Mouse (Mus musculus) neutrophil, adult 5-6 weeks (primary cell): Measurements from ENCODE around the gene Kcnk13. TPM values are rescaled to one million over a fixed set of nuclear protein-coding genes. Genes with fewer than 3 reads are reported as not detected.

Experiments used
- ATAC-seq: fragments of 151-379, 151-347 bp; 2 replicates; pipeline ENCODE4 v1.8.0; 2017; ENCODE audit warnings: mild to moderate bottlenecking, moderate TSS enrichment; ENCODE audit not compliant: insufficient number of reproducible peaks, poor library complexity, low FRiP score, severe bottlenecking; ENCODE audit errors: extremely low read depth
- total RNA-seq: library from RNA; stranded (forward); fragments of 200-1000 nt; gene quantifications from 2 replicates; pipeline ENCODE4 v1.2.3, GENCODE M21; 2017

The Kcnk13 gene
- total RNA-seq, 1 experiment from 2014 or later: 0.58 TPM

DNA sequence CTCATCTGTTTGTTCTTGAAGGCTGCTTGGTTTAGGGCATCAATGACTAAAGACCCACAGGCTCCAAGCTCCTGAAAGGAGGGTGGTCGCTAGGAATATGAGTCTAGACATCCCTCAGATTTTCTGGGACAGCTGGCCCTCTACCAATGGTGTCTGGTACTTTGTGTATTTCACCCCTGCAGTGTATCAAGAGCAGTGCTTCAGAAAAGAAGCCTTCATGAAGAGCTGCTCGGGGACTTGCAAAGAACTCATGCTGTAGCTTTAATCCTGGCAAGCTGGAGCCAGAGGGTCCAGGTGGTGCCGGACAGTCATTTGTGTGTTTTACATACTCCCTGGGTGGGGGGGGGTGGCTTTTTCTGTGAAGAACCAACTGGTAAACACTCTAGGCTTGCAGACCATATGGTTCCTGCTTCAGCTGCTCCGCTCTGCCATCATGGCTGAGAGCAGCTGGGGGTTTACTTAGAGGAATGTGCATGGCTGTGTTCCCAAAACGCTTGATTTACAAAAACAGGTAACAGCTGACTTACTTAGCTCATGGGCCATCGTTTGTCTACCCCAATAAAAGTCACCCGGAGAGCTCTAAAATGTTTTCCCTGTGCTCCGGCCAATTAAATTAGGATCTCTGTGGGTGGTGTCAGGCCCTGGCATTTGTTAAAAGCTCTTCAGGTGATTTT lies 38.8 kb downstream of the Kcnk13 start:
- no peak for ATAC-seq

DNA sequence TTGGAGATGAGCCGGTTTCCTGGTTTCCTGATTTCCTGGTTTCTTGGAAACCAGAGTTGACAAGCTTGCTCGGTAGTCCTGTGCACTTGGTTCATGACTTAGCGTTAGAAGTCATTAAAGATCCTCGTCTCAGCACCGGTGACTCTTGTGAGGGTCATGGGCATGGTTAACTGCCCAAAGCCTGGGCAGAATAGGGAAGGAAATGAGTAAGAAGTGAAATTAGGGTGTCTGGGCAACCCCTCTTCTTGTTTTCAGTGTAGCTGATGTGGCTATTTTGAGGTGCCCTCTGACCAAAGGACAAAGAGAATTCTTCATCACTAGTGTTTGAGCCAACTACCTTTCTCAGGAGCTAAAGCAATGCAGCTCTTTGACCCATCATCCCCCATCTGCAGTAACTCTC lies 41.0 kb downstream of the Kcnk13 start:
- ATAC-seq: peak; percentile 85

DNA sequence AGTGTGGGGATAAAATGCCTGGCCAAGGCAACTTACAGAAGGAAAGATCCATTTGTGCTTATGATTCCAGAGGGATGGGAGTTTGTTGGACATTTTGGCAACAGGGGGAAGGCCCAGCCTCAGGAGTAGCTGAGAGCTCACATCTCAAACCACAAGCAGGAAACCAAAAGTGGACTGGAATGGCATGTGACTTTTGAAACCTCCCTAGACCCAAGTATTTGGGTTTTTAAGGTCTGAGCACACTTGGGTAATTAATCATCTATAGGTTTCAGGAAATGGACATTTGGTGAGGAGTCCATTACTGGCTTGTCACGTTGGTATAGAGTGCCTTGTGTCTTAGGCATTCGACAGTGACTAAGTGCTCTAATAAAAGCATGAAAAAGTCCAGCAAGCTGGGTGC lies 42.4 kb downstream of the Kcnk13 start:
- ATAC-seq: no peak

DNA sequence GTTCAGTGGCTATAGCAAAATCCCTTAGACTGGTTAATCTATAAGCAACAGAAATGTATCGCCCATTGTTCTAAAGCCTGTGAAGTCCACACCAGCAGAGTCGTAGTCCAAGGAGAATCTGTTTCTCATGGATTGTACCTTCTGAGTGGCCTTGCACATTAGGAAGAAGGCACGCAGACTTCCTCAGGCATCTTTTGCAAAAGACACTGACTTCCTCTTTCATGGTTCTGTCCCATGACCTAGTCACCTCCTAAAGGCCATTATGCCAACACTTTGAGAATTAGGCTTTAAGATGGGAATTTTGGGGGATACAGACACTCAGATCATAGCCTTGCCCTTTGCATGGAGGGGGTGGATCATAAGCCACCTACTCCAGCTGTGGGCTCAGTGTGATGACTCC lies 48.5 kb downstream of the Kcnk13 start:
- ATAC-seq: no peak

DNA sequence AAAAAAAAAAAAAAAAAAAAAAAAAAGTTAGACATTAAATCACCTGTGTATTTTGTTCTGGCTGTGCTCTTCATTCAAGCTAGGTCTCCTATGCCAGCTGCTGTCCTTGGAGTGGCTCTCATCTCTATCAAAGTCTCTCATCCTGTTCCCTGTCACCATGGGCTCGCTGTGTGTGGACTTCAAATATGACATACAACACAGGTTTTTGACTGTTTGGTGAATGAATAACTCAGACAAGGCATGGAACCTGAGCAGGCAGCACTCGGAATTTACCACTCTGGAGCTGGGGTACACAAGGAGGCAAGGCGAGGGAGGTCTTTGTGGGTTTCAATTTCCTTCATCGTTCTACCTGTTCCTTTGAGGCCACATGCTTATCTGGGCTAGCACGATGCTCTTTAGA lies 50.8 kb downstream of the Kcnk13 start:
- ATAC-seq: no peak

DNA sequence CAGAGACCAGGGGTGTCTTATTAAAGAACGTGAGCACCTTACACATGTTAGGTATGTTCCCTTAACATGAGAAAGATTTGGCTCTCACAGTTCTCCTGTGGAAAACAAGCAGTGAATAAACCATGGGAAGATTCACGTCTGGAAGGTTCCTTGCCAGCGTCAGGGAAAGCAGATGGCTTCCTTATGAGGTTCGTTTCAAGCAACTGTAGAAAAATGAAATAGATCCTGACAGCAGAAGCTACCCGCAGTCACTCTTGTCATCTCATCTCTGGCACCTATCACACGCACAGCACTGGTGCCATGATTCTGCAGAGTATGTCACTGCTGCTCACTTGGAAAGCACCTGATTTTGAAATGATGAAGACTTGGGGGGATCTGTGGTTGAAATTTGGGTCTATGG lies 53.4 kb downstream of the Kcnk13 start:
- ATAC-seq: no peak

DNA sequence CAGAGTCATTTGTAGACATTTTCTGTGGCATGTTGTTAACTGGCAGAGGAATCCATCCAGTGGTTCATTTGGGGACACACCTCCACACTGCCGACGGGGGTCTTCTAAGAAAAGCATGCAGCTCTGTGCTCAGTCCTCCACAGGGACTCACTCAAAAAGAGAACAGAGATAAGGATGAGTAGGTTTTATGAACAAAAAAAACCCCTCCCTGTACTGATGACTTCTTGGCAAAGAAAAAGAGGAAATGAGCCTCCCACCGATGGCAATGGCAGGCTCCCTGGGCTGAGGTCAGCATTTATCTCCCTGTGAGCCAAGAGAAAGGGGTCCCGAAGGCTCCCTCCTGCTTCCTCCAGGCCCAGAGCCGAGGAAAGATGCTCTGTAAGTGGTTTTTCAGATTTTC lies 58.2 kb downstream of the Kcnk13 start:
- peak; percentile 60 for ATAC-seq

DNA sequence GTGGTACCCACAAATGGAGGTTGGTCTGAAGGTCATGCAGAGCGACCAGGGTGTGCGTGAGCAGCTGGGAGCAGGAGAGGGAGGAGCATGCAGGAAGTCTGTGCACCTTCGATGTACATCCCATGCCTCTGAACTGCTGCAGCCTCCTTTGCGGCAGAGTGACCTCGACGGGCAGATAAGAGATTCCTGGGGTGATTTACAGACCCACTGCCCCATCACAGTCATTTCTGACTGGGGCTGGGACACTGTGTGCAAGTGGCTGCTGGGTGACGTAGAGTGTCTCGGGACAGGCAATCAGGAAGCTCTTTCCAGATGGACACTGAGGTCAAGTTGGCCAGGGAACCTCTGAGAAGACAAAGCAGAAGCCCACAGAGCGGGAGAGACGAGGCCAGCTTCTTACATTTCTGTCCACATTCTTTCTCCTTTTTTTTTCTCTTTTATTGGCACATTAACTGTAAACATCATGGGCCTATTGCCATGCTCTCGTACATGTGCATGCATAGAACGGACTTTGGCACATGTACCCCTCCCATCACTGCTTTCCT lies 59.6 kb downstream of the Kcnk13 start:
- no peak for ATAC-seq

DNA sequence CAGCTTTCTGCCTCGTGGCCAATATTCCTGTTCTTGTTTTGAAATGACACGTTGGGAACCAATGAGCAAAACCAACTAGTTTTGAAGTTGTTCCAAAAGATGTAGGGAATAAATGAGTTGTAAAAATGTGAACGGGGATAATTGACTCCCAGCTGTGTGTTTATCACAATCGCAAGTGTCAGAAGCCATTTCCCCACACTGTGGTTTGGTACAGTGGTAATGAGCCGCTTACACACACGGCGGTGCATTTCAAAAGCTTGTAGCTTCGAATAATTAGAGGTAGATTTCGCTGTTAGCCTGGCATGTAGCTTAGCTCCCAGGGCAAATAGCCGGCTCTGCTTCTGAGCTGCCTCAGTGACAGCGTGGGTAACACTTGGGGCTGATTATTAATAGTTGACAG lies 61.4 kb downstream of the Kcnk13 start:
- ATAC-seq: no peak

DNA sequence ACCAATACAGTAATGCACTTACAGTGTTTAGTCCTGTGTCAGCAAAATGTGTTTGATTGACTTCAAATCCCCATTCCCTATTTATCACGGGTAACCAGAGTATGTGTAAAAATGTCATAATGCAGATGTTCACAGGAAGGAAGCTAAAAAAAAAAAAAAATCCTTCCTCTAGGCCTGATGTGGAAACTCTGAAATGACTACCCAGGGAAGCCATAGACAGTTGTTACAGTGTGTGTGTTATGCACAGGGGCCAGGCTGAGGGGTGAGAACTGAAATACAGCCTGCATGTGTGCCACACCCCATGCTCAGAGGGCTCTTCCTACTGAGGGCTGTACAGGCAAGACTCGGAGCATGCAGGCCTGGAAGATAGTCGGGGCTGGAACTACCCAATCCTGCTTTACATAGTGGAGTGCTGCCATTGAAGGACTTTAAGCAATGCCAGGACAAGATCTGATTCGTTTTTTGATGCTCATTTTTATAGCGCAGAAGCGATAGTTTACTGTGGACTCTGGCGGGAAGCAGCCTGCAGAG lies 62.5 kb downstream of the Kcnk13 start:
- ATAC-seq: no peak

DNA sequence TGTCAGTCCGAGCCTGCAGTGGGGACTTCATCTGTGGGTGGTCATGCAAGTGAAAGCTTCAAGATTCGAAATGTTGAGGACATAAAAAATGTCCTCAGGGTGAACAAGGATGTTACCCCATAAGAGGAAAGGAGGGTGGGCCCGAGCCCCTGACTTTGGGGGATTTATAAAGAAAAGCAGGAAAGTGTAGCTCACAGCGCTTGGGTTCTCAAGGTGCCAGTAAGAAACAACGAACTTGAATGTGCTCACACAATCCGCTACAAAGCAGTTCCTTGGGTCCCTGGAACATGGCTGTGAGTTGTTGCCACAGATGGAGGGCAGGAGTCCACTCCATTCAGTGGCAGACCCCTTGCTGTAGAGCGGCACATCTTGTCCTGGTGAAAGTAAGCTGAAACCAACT lies 63.0 kb downstream of the Kcnk13 start:
- ATAC-seq: no peak

DNA sequence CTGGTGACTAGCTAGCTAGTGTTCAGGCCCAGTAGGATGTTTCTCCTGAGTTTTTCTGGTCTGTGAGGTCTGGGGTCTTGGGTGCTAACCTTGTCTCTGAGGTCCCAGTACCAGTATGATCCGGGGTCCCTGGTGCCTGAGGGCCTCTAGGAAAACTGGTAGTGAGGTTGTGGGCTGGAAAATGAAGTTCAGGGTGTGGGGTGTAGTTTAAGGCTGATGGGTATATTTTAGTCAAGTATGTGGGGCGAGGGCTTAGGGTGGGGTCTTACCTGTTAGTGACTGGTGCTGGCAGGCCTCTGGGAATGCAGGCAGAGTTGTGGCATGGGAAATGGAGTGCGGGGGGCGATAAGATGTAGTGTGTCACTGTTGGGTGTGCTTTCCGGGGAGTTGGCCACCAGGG lies 67.4 kb downstream of the Kcnk13 start:
- no peak for ATAC-seq

DNA sequence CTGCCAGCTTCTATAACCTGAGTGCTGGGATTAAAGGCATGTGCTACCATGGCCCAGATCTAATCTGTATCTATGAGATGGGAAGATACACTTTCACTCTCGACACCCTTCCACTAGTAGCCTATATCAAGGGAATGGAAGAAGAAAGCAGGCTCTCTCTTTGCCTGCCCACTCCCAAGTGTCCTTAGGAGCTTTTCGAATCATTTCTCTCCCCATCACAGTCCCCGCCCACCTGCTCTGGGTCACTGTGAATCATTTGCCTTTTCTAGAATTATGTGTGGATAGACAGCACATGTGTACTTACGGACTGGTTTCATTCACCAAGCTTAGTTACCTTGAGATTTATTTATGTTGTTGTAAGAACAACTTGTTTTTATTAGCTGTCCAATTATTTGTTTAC lies 68.2 kb downstream of the Kcnk13 start:
- no peak for ATAC-seq

DNA sequence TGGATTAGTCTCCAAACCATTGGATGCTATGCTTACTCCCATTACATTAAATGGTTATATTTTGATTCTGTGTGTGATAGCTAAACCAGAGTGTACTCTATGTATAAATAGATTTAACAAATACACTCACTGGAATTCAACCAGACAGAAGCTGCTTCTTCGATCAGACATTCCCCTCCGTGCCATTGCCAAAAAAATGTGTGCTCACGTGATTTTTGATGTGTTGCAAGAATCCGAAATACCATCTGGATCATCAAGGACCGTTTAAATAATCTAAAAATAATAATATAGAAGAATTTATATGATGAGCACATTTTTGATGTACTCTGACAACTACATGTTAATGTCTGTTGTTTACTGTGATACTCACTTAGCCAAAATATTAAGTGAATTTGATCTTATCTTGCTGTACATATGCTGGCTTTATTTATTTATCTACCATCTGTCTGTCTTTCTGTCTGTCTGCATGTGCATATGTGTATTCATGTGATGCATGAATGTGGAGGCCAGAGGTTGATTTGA lies 74.5 kb downstream of the Kcnk13 start:
- ATAC-seq: no peak

DNA sequence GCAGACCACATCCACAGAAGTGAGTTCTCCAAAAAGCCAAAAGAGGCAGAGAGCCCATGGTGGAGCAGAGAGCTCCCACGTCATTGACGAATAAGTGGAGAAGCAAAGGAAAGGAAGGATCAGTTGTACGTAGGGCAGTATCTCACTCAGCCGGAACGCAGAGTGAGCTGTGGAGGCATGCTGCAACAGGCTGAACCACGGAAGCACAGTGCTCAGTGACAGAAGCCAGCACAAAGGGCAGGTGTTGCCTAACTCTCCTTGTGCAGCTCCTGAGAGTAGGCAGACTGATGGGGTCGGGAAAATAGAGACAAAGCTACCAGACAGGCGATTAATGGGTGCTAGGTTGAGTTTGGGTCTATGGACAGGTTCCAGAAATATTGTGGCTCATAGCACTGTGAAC lies 77.8 kb downstream of the Kcnk13 start:
- no peak for ATAC-seq

DNA sequence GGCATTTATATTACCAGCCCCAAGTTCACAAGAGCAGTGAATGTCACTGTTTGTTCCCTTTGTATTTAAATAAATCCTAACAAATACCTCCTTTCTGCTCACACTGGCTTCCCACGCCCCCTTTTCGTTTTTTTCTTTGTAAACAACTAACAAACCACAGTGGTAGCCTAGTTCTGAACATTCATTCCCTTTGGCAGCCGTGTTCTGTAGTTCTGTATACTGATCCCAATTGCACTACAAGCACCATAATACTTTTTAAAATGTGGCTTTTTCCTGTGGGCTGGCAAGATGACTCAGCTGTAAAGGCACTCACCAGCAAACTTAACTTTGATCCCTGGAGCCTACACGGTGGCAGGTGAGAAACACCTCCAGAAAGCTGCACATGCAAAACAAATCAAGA lies 80.4 kb downstream of the Kcnk13 start:
- no peak for ATAC-seq

DNA sequence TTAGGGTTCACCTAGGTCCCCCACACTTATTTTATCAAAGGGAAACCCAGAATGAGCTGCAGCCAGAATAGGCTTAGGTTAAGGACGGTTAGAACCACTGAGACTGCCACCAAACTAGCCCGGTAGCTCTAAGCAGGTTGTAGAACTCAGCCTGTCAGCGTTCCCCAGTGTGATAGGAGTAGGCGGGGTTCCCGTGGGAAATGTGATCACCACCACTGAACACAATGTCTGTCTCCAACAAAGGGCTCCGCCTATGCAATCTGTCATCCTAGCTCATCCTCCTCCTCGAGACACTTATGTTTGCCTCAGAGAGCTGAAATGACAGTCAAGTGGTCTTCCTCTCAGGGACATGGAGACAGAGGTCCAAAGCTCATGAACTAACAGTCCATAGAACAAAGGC lies 86.3 kb downstream of the Kcnk13 start:
- no peak for ATAC-seq

DNA sequence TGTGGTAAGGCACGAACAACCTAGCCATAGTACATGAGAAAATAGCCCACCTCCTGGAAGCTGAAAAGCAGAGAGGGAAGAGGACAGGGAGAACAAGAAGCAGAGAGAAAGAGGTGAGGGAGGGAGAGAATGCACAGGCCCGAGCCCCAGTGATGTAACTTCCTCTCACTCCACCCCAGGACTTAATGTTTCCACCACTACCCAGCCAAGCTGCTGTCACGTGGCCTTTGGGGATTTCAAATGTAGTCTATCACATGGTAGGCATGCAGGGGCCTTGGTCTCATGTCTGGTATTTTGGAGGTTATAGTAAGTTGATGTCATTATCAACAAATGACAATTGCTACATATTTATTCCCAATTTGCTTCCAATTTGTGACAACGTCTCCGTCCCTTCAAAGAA lies 89.3 kb downstream of the Kcnk13 start:
- no peak for ATAC-seq

DNA sequence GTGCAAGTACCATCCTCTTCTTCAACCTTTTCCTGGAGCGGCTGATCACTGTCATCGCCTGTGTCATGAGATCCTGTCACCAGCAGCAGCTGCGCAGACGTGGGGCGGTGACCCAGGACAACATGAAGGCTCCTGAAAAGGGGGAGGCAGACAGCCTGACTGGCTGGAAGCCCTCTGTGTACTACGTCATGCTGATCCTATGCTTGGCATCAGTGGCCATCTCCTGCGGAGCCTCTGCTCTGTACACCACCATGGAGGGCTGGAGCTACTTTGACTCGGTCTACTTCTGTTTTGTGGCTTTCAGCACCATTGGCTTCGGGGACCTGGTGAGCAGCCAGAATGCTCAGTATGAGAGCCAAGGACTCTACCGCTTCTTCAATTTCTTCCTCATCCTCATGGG lies 96.8 kb downstream of the Kcnk13 start:
- ATAC-seq: no peak

DNA sequence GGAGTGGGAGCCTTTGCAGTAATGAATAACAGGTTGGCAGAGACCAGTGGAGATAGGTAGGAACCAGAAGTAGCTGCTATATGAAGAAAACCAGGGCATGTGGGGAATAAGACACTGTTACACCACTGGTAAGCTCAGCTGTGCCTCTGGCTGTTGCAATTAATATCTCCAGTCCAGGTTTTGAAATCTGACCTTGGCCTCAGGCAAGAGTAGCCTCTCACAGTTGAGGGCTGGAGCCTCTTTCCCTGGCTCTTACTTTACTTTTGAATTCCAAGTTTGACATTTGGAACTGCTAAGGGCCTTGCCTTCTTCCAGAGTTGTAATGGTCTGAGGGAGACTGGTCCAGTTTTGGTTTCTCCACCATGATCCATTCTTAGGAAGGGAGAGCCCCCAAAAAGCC lies 97.5 kb downstream of the Kcnk13 start:
- ATAC-seq: no peak

DNA sequence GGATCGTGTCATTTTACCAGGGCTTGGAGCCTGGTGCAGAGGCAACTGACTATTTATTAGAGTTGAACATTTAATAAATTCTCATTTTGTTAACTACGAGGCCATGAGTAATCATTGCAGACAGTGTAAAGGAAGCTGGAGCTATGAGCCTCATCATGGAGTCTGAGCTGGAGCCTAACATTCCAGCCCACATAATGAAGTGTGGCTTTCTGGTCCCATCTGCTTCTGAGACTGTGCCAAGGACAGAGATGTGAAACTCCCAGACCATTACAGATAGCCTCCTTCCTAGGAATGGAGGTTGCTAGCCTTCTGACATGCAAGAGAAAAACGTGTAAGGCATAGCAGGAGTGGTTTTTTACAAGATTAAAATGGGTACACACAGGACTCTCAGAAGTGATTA lies 98.3 kb downstream of the Kcnk13 start:
- no peak for ATAC-seq
